Mouse (Mus musculus) midbrain, embryonic 14.5 days (tissue): Measurements from ENCODE around the gene Gpr156. TPM values are rescaled to one million over a fixed set of nuclear protein-coding genes. Genes with fewer than 3 reads are reported as not detected.
A peak's percentile ranks its signal among the peaks of the same experiment; 100 is the strongest.

Source experiments
- ATAC-seq: fragments of 200-750 bp; cut with Nextera tagmentation; 2 replicates; pipeline ENCODE4 v1.8.0; 2017; ENCODE audit warnings: moderate number of reproducible peaks, moderate library complexity; ENCODE audit not compliant: low FRiP score, low TSS enrichment
- DNase-seq: peaks from one replicate; pipeline ENCODE4 v3.0.0-alpha.2; 2015
- H3K27ac ChIP-seq: fragments of 300-500 bp; sonication (generic); replicated peaks from 2 replicates; pipeline ENCODE4 v1.5.1; 2014; ENCODE audit warnings: mild to moderate bottlenecking, low read depth, low read length, moderate library complexity
- H3K27me3 ChIP-seq: fragments of 300-500 bp; sonication (generic); 2 replicates; pipeline ENCODE4 v1.6.1; 2014; ENCODE audit warnings: low read length, control low read depth, mixed read lengths; ENCODE audit not compliant: control insufficient read depth, insufficient read depth
- H3K36me3 ChIP-seq: fragments of 300-500 bp; sonication (generic); 2 replicates; pipeline ENCODE4 v1.6.1; 2014; ENCODE audit warnings: low read length, control low read depth; ENCODE audit not compliant: control insufficient read depth, insufficient read depth
- H3K4me1 ChIP-seq: fragments of 300-500 bp; sonication (generic); 2 replicates; pipeline ENCODE4 v1.6.1; 2014; ENCODE audit warnings: mild to moderate bottlenecking, antibody characterized with exemption, low read length, control low read depth; ENCODE audit not compliant: control insufficient read depth, insufficient read depth
- H3K4me2 ChIP-seq: fragments of 300-500 bp; sonication (generic); 2 replicates; pipeline ENCODE4 v1.6.1; 2014; ENCODE audit warnings: mild to moderate bottlenecking, low read length, moderate library complexity
- H3K4me3 ChIP-seq: fragments of 300-500 bp; sonication (generic); replicated peaks from 2 replicates; pipeline ENCODE4 v1.5.1; 2014; ENCODE audit warnings: low read depth, low read length
- H3K9ac ChIP-seq: fragments of 300-500 bp; sonication (generic); replicated peaks from 2 replicates; pipeline ENCODE4 v1.6.1; 2014; ENCODE audit warnings: mild to moderate bottlenecking, low read length, moderate library complexity
- H3K9me3 ChIP-seq: fragments of 300-500 bp; sonication (generic); 2 replicates; pipeline ENCODE4 v1.6.1; 2016; ENCODE audit warnings: low read length, control low read depth, mixed read lengths; ENCODE audit not compliant: control insufficient read depth
- WGBS: fragments of 180-500 bp; shearing (Covaris S2); extraction: QIAGEN DNeasy Blood & Tissue Kit; methylation state at CpG from one replicate; pipeline ENCODE4 v1.1.7; 2014; 5-methylcytosine and 5-hydroxymethylcytosine counted together
- polyA plus RNA-seq: library from polyadenylated mRNA; unstranded; fragments of >200 nt; fragmentation: Nextera tagmentation; extraction: Ambion mirVana; gene quantifications from 2 replicates; pipeline ENCODE4 v1.2.1, GENCODE M21; 2014

Gene Gpr156
- polyA plus RNA-seq, 1 experiment from 2014 or later = 7.6 TPM

- no peak overlapping the region for H3K4me2 ChIP-seq
- H3K27me3 ChIP-seq = no peaks in the 10 kb centered on the region
- H3K9ac ChIP-seq = no peak overlapping the region
- DNase-seq = no peak
- 83% methylated on average over 4 of the region's 4 CpGs for WGBS
- ATAC-seq = no peak
- H3K9me3 ChIP-seq = no peaks in the 10 kb centered on the region
- H3K27ac ChIP-seq = no peak overlapping the region
- H3K4me3 ChIP-seq = no peak overlapping the region
- no peaks in the 10 kb centered on the region for H3K36me3 ChIP-seq
- H3K4me1 ChIP-seq = peaks cover 8% of the 10 kb centered on the region
These were observed 81.5 kb downstream of the Gpr156 start for GRCm38 (mm10) chr16:37997771-37998170.

GRCm38 (mm10) chr16:37999762-38000161, 83.5 kb downstream of the Gpr156 start:
- H3K4me2 ChIP-seq = no peak overlapping the region
- H3K9ac ChIP-seq = no peak overlapping the region
- H3K27me3 ChIP-seq = no peaks in the 10 kb centered on the region
- no peaks in the 10 kb centered on the region for H3K9me3 ChIP-seq
- WGBS = 46% methylated on average over 1 of the region's 1 CpGs
- DNase-seq = no peak
- H3K36me3 ChIP-seq = 0 out of 2 replicates have a peak, but pooled peaks cover 2% of the 10 kb centered on the region
- peak; percentile 31; the same call in 1 of the 2 replicates for ATAC-seq
- H3K4me3 ChIP-seq = no peak overlapping the region
- peaks cover 4% of the 10 kb centered on the region for H3K4me1 ChIP-seq
- peak overlapping the region; percentile 82 for H3K27ac ChIP-seq

- H3K27ac ChIP-seq = peak overlapping the region; percentile 82
- 3% methylated on average over 7 of the region's 7 CpGs for WGBS
- H3K4me2 ChIP-seq = no peak overlapping the region
- peaks cover 4% of the 10 kb centered on the region; the same call in 1 of the 2 replicates for H3K4me1 ChIP-seq
- no peak overlapping the region for H3K4me3 ChIP-seq
- DNase-seq (peak; percentile 72), ATAC-seq (peak; percentile 71)
- no peak overlapping the region for H3K9ac ChIP-seq
- no peaks in the 10 kb centered on the region for H3K9me3 ChIP-seq
- H3K36me3 ChIP-seq = 0 out of 2 replicates have a peak, but pooled peaks cover 5% of the 10 kb centered on the region
- no peaks in the 10 kb centered on the region for H3K27me3 ChIP-seq
These were observed 83.9 kb downstream of the Gpr156 start for GRCm38 (mm10) chr16:38000178-38000577.

GRCm38 (mm10) chr16:38001766-38002165, 85.5 kb downstream of the Gpr156 start:
- DNase-seq = no peak
- Histone ChIP-seq H3K36me3 (0 out of 2 replicates have a peak, but pooled peaks cover 5% of the 10 kb centered on the region), H3K27me3 (no peaks in the 10 kb centered on the region), H3K4me1 (peaks cover 4% of the 10 kb centered on the region; the same call in 1 of the 2 replicates), H3K27ac (0 out of 2 replicates have a peak overlapping the region, but pooled peaks have one; percentile 20), H3K9me3 (no peaks in the 10 kb centered on the region), H3K4me3 (no peak overlapping the region), H3K4me2 (no peak overlapping the region), H3K9ac (no peak overlapping the region)
- 34% methylated on average over 2 of the region's 2 CpGs for WGBS
- no peak for ATAC-seq

- peaks cover 4% of the 10 kb centered on the region; the same call in 1 of the 2 replicates for H3K4me1 ChIP-seq
- DNase-seq (no peak), ATAC-seq (no peak)
- no peak overlapping the region for H3K4me3 ChIP-seq
- H3K4me2 ChIP-seq = no peak overlapping the region
- no peaks in the 10 kb centered on the region for H3K27me3 ChIP-seq
- H3K9me3 ChIP-seq = no peaks in the 10 kb centered on the region
- 0 out of 2 replicates have a peak, but pooled peaks cover 5% of the 10 kb centered on the region for H3K36me3 ChIP-seq
- H3K9ac ChIP-seq = no peak overlapping the region
- WGBS = 87% methylated on average over 3 of the region's 3 CpGs
- no peak overlapping the region for H3K27ac ChIP-seq
These were observed 86.2 kb downstream of the Gpr156 start for GRCm38 (mm10) chr16:38002485-38002884.

GRCm38 (mm10) chr16:38004486-38005020, 88.3 kb downstream of the Gpr156 start:
- Histone ChIP-seq H3K27ac (no peak overlapping the region), H3K36me3 (0 out of 2 replicates have a peak, but pooled peaks cover 5% of the 10 kb centered on the region), H3K27me3 (no peaks in the 10 kb centered on the region), H3K4me3 (no peak overlapping the region), H3K4me2 (no peak overlapping the region), H3K4me1 (peaks cover 4% of the 10 kb centered on the region; the same call in 1 of the 2 replicates), H3K9me3 (no peaks in the 10 kb centered on the region), H3K9ac (no peak overlapping the region)
- DNase-seq (no peak), ATAC-seq (no peak)
- WGBS = 92% methylated on average over 17 of the region's 17 CpGs

GRCm38 (mm10) chr16:38005471-38005870, 89.2 kb downstream of the Gpr156 start:
- ATAC-seq = no peak
- no peaks in the 10 kb centered on the region for H3K27me3 ChIP-seq
- H3K27ac ChIP-seq = no peak overlapping the region

GRCm38 (mm10) chr16:38008371-38008770, 92.1 kb downstream of the Gpr156 start:
- DNase-seq (no peak), ATAC-seq (no peak)
- Histone ChIP-seq H3K4me1 (no peaks in the 10 kb centered on the region), H3K36me3 (0 out of 2 replicates have a peak, but pooled peaks cover 5% of the 10 kb centered on the region), H3K4me3 (no peak overlapping the region), H3K9ac (no peak overlapping the region), H3K27ac (no peak overlapping the region), H3K4me2 (no peak overlapping the region), H3K9me3 (no peaks in the 10 kb centered on the region), H3K27me3 (no peaks in the 10 kb centered on the region)
- 89% methylated on average over 5 of the region's 5 CpGs for WGBS

More at GRCm38 (mm10) chr16:38005471-38005870, 89.2 kb downstream of the Gpr156 start:
- peaks cover 4% of the 10 kb centered on the region; the same call in 1 of the 2 replicates for H3K4me1 ChIP-seq
- WGBS = 91% methylated on average over 10 of the region's 10 CpGs
- no peak overlapping the region for H3K4me3 ChIP-seq
- H3K9me3 ChIP-seq = no peaks in the 10 kb centered on the region
- no peak overlapping the region for H3K4me2 ChIP-seq
- H3K36me3 ChIP-seq = 0 out of 2 replicates have a peak, but pooled peaks cover 5% of the 10 kb centered on the region
- DNase-seq = no peak
- H3K9ac ChIP-seq = no peak overlapping the region
